ENCODE assay signal across 20 mouse cellular contexts in genomic region chr5:73846096-73846782, GRCm38 (mm10).
DNase-seq lines count a peak whose midpoint lies in the region; ATAC-seq and TF ChIP-seq lines count a peak whose summit lies in the region.
"Had no signal": no experiment of that assay in that cellular context is flagged by ENCODE, and none has a peak within 500 bp of the region (broad histone marks: within the 10 kb centered on the region; RNA-seq: fewer than 3 reads in every experiment).

No protein-coding gene starts in this region.

- no peak overlapping the region for H3K4me3 ChIP-seq in liver, embryonic 11.5 days (ENCODE audit: low read depth, low read length)
- no peak overlapping the region for H3K4me3 ChIP-seq in stomach, embryonic 16.5 days (replicated peaks; ENCODE audit: low read length)
- H3K4me3 ChIP-seq in stomach, postnatal 0 days (ENCODE audit: low read depth, low read length): no peak overlapping the region
- H3K4me3 ChIP-seq: embryonic facial prominence, embryonic 12.5 days; forebrain, embryonic 12.5 days; heart, embryonic 10.5 days; hindbrain, embryonic 10.5 days; midbrain, embryonic 12.5 days had no signal

- H3K4me2 ChIP-seq in liver, embryonic 11.5 days: no peak overlapping the region
- no peak overlapping the region for H3K4me2 ChIP-seq in stomach, embryonic 16.5 days (ENCODE audit: low read depth, low read length)
- H3K4me2 ChIP-seq in stomach, postnatal 0 days (replicated peaks; ENCODE audit: low read depth): no peak overlapping the region
- H3K4me2 ChIP-seq: embryonic facial prominence, embryonic 12.5 days; forebrain, embryonic 12.5 days; midbrain, embryonic 12.5 days had no signal

- H3K27me3 ChIP-seq in liver, embryonic 11.5 days (replicated peaks; ENCODE audit: control insufficient read depth, insufficient read depth, low read length): no peaks in the 10 kb centered on the region
- no peaks in the 10 kb centered on the region for H3K27me3 ChIP-seq in stomach, embryonic 16.5 days (ENCODE audit: control insufficient read depth, insufficient read depth, low read length)
- H3K27me3 ChIP-seq in stomach, postnatal 0 days (ENCODE audit: control insufficient read depth, insufficient read depth, low read length): no peaks in the 10 kb centered on the region
- H3K27me3 ChIP-seq: embryonic facial prominence, embryonic 12.5 days; forebrain, embryonic 12.5 days had no signal

- no peak for TF ChIP-seq CTCF in stomach, postnatal 0 days (IDR thresholded peaks at IDR 0.05; ENCODE audit: low read depth)

- DNase-seq in heart, adult 11 months: peak; percentile 93
- no peak for DNase-seq in heart, postnatal 25 days (ENCODE audit: low spot score)
- peak; percentile 11 for DNase-seq in liver, embryonic 11.5 days (ENCODE audit: low spot score)
- no peak for DNase-seq in liver
- no peak for DNase-seq in stomach, postnatal 0 days (ENCODE audit: low spot score)
- DNase-seq: cerebellum, adult 11-12 months; cerebellum, postnatal 36 days; kidney, postnatal 4 days; liver, postnatal 0 days; right cerebral cortex, postnatal 14 days; thymus, postnatal 4 days had no signal

- WGBS in liver, embryonic 11.5 days: 82% methylated on average over 12 of the region's 12 CpGs
- WGBS in stomach, embryonic 16.5 days: 57% methylated on average over 12 of the region's 12 CpGs
- 51% methylated on average over 12 of the region's 12 CpGs for WGBS in stomach, postnatal 0 days

- no peak overlapping the region for H3K27ac ChIP-seq in liver, embryonic 11.5 days (ENCODE audit: low read depth, low read length)
- peak overlapping the region; percentile 31 for H3K27ac ChIP-seq in stomach, embryonic 16.5 days (ENCODE audit: low read length)
- no peak overlapping the region for H3K27ac ChIP-seq in stomach, postnatal 0 days (replicated peaks)
- H3K27ac ChIP-seq: embryonic facial prominence, embryonic 12.5 days; forebrain, embryonic 12.5 days; heart, embryonic 10.5 days; hindbrain, embryonic 10.5 days; midbrain, embryonic 12.5 days had no signal

- TF ChIP-seq EP300 in stomach, postnatal 0 days (optimal IDR thresholded peaks at IDR 0.05): no peak

- intact Hi-C loops in heart, postnatal 25 days (cut with DNase I): loop anchor here (5.0 kb wide), 1 partner anchor 331 kb away; no protein-coding TSS in a partner anchor

- H3K4me1 ChIP-seq in liver, embryonic 11.5 days (replicated peaks; ENCODE audit: control insufficient read depth, insufficient read depth, low read length): no peaks in the 10 kb centered on the region
- no peaks in the 10 kb centered on the region for H3K4me1 ChIP-seq in stomach, embryonic 16.5 days (ENCODE audit: control insufficient read depth, insufficient read depth, low read length)
- no peaks in the 10 kb centered on the region for H3K4me1 ChIP-seq in stomach, postnatal 0 days (replicated peaks; ENCODE audit: control insufficient read depth, insufficient read depth)
- H3K4me1 ChIP-seq: heart, embryonic 10.5 days; midbrain, embryonic 12.5 days had no signal

- no peaks in the 10 kb centered on the region for H3K36me3 ChIP-seq in liver, embryonic 11.5 days (ENCODE audit: control insufficient read depth, insufficient read depth, low read length)
- H3K36me3 ChIP-seq in stomach, embryonic 16.5 days (ENCODE audit: control insufficient read depth, insufficient read depth, low read length): no peaks in the 10 kb centered on the region
- no peaks in the 10 kb centered on the region for H3K36me3 ChIP-seq in stomach, postnatal 0 days (ENCODE audit: control insufficient read depth, insufficient read depth, low read length)
- H3K36me3 ChIP-seq: embryonic facial prominence, embryonic 12.5 days; forebrain, embryonic 12.5 days; heart, embryonic 10.5 days; hindbrain, embryonic 10.5 days; midbrain, embryonic 12.5 days had no signal

- H3K9me3 ChIP-seq in liver, embryonic 11.5 days (ENCODE audit: control insufficient read depth, low read length): no peaks in the 10 kb centered on the region
- H3K9me3 ChIP-seq in stomach, embryonic 16.5 days (replicated peaks; ENCODE audit: control insufficient read depth, low read length): no peaks in the 10 kb centered on the region
- H3K9me3 ChIP-seq in stomach, postnatal 0 days (ENCODE audit: control insufficient read depth, low read length): no peaks in the 10 kb centered on the region
- H3K9me3 ChIP-seq: embryonic facial prominence, embryonic 12.5 days; forebrain, embryonic 12.5 days; heart, embryonic 10.5 days; hindbrain, embryonic 10.5 days; midbrain, embryonic 12.5 days had no signal

- no peak for ATAC-seq in liver, embryonic 11.5 days (replicated peaks; ENCODE audit: low FRiP score)
- no peak for ATAC-seq in stomach, embryonic 16.5 days (ENCODE audit: insufficient read depth, low FRiP score)
- no peak for ATAC-seq in stomach, postnatal 0 days (ENCODE audit: low FRiP score, low TSS enrichment)
- no peak for ATAC-seq in megakaryocyte progenitor cell, adult 5-6 weeks (replicated peaks; ENCODE audit: poor library complexity)
- ATAC-seq in granulocyte monocyte progenitor cell, adult 5-6 weeks (replicated peaks; ENCODE audit: poor library complexity, severe bottlenecking): no peak
- ATAC-seq: liver, postnatal 0 days; Patski had no signal

- no peak overlapping the region for H3K9ac ChIP-seq in liver, embryonic 11.5 days (ENCODE audit: low read depth, low read length)
- no peak overlapping the region for H3K9ac ChIP-seq in stomach, embryonic 16.5 days (ENCODE audit: low read length)
- H3K9ac ChIP-seq in stomach, postnatal 0 days (ENCODE audit: low read length): no peak overlapping the region
- H3K9ac ChIP-seq: embryonic facial prominence, embryonic 12.5 days; forebrain, embryonic 12.5 days; liver, postnatal 0 days; midbrain, embryonic 12.5 days had no signal

Comparison
In these comparisons a context has a peak if more than half of its experiments do, and no peak if none do; other contexts are left out.
1. DNase-seq: peak in heart, adult 11 months (single experiment) and liver, embryonic 11.5 days (single experiment); none in heart, postnatal 25 days (single experiment), liver (single experiment) and stomach, postnatal 0 days (single experiment).